Mouse (Mus musculus) frontal cortex, adult (tissue): Measurements from ENCODE around the gene Panx1.

Experiments
- ATAC-seq: cut with Nextera tagmentation; 2 replicates; pipeline ENCODE4 v1.9.2; 2017; ENCODE audit warnings: mild to moderate bottlenecking, moderate library complexity, mixed read lengths; ENCODE audit not compliant: low TSS enrichment

Panx1 gene

GRCm38 (mm10) chr9:15045084-15045669, at the start of gene Panx1:
Panx1 (minus strand) TSS chr9:15045478.
- ATAC-seq: peak; percentile 87

GRCm38 (mm10) chr9:15068686-15069295, 23.5 kb upstream of the Panx1 start:
- peak; percentile 80 for ATAC-seq

GRCm38 (mm10) chr9:15067995-15068685, 22.9 kb upstream of the Panx1 start:
- 0 out of 2 replicates have a peak, but pooled peaks have one; percentile 25 for ATAC-seq

GRCm38 (mm10) chr9:15064176-15064575, 18.9 kb upstream of the Panx1 start:
- no peak for ATAC-seq

- no peak for ATAC-seq
Measured at GRCm38 (mm10) chr9:15060847-15061246, 15.6 kb upstream of the Panx1 start.

GRCm38 (mm10) chr9:15060026-15060425, 14.7 kb upstream of the Panx1 start:
- no peak for ATAC-seq

GRCm38 (mm10) chr9:15045740-15046139, 462 bp upstream of the Panx1 start:
- no peak for ATAC-seq

- ATAC-seq: peak; percentile 26
Measured at GRCm38 (mm10) chr9:15044391-15045083, 741 bp downstream of the Panx1 start.

- no peak for ATAC-seq
Measured at GRCm38 (mm10) chr9:15041556-15041955, 3.7 kb downstream of the Panx1 start.

- ATAC-seq: no peak
Measured at GRCm38 (mm10) chr9:15039848-15040247, 5.4 kb downstream of the Panx1 start.

GRCm38 (mm10) chr9:15037704-15038103, 7.6 kb downstream of the Panx1 start:
- ATAC-seq: no peak

GRCm38 (mm10) chr9:15037237-15037636, 8.0 kb downstream of the Panx1 start:
- no peak for ATAC-seq

- peak; percentile 41; the same call in 1 of the 2 replicates for ATAC-seq
Measured at GRCm38 (mm10) chr9:15036807-15037206, 8.5 kb downstream of the Panx1 start.

GRCm38 (mm10) chr9:15036405-15036804, 8.9 kb downstream of the Panx1 start:
- ATAC-seq: no peak

GRCm38 (mm10) chr9:15035979-15036378, 9.3 kb downstream of the Panx1 start:
- no peak for ATAC-seq

- ATAC-seq: no peak
Measured at GRCm38 (mm10) chr9:15034546-15035273, 10.6 kb downstream of the Panx1 start.

GRCm38 (mm10) chr9:15033568-15034160, 11.6 kb downstream of the Panx1 start:
- peak; percentile 66; the same call in 1 of the 2 replicates for ATAC-seq

- no peak for ATAC-seq
Measured at GRCm38 (mm10) chr9:15032797-15033196, 12.5 kb downstream of the Panx1 start.

GRCm38 (mm10) chr9:15030771-15031170, 14.5 kb downstream of the Panx1 start:
- peak; percentile 45; the same call in 1 of the 2 replicates for ATAC-seq

GRCm38 (mm10) chr9:15029025-15029727, 16.1 kb downstream of the Panx1 start:
- ATAC-seq: peak; percentile 75

GRCm38 (mm10) chr9:15027725-15028124, 17.6 kb downstream of the Panx1 start:
- ATAC-seq: no peak
